In genomic region chr16:70028649-70029048, GRCm38 (mm10) we compare ENCODE assay signal across 9 mouse cellular contexts.
A peak's percentile ranks its signal among the peaks of the same experiment; 100 is the strongest.
DNase-seq lines count a peak whose midpoint lies in the region; TF ChIP-seq lines count a peak whose summit lies in the region.
"Had no signal": no experiment of that assay in that cellular context is flagged by ENCODE, and none has a peak within 500 bp of the region (broad histone marks: within the 10 kb centered on the region; RNA-seq: fewer than 3 reads in every experiment).

No protein-coding gene starts in this region.

- no peak overlapping the region for H3K4me3 ChIP-seq in layer of hippocampus, adult 2 months

- peak; percentile 5 to 21 for DNase-seq in cerebellum, postnatal 4 days (ENCODE audit: low spot score in 2 of 2)
- no peak for DNase-seq in cerebellum, adult 8-10 months
- no peak for DNase-seq in layer of hippocampus, adult 2 months (ENCODE audit: low spot score in 2 of 2)
- no peak for DNase-seq in layer of hippocampus, adult 9-10 months (ENCODE audit: low spot score)
- peak; percentile 35 for DNase-seq in A20 (ENCODE audit: low read depth, low spot score)
- DNase-seq in embryo, embryonic 11 days = peak; percentile 19
- no peak for DNase-seq in spleen, postnatal 14 days (ENCODE audit: low spot score in 2 of 2)
- no peak for DNase-seq in urinary bladder, postnatal 25 days (ENCODE audit: low spot score)
- DNase-seq: spleen, adult 18-20 months had no signal

- TF ChIP-seq CTCF in layer of hippocampus, adult 2 months (conservative IDR thresholded peaks at IDR 0.05) = peak; percentile 50

- no peak overlapping the region for H3K27ac ChIP-seq in layer of hippocampus, adult 2 months

Comparison
In these comparisons a context has a peak if more than half of its experiments do, and no peak if none do; other contexts are left out.
1. DNase-seq: peak in cerebellum, postnatal 4 days (2 of 2), A20 (single experiment) and embryo, embryonic 11 days (single experiment); none in cerebellum, adult 8-10 months (single experiment), layer of hippocampus, adult 2 months (0 of 2), layer of hippocampus, adult 9-10 months (single experiment), spleen, postnatal 14 days (0 of 2) and urinary bladder, postnatal 25 days (single experiment).